Mouse (Mus musculus): Measurements from ENCODE around the gene Hdac10. TPM values are rescaled to one million over a fixed set of nuclear protein-coding genes. Genes with fewer than 3 reads are reported as not detected.
A peak's percentile ranks its signal among the peaks of the same experiment; 100 is the strongest.

Gene Hdac10
- polyA plus RNA-seq, 1 experiment from 2014 or later, result 10.7 TPM

DNA sequence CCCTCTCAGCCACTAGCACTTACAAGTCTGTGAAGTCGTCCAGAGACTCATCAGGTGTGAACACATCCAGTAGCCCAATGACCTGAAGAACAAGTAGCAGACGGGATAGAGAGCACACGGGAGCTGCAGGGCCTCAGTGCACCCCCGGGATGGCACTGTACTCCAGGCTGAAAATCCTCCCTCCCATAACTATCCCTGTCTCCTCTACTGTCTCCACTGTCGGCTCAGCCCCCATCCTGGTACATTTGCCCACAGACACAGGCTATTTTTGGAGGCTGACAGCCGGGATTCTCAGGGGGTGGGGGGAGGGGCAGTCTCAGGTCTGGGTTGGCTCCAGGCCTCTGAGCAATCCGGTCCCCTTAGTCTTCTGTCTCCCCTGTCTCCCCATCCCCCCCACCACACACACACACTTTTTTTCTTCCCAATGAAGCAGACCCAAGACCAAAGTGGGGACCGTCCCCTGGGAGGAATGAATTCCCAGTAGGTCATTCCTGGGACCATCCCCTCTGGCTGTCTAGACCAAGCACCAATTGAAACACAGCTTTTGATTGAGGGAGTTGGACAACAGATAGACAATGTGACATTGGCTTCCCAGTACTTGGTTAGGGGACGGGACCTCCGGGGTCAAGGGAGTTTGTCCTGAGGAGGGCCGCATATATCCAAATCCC lies 9.0 kb upstream of the Hdac10 start:
- Histone ChIP-seq H3K4me3 (ENCODE audit: low read depth, low read length) (no peak overlapping the region), H3K27ac (replicated peaks) (no peak overlapping the region), H3K36me3 (ENCODE audit: control insufficient read depth, insufficient read depth, low read length) (no peaks in the 10 kb centered on the region), H3K9ac (ENCODE audit: low read length) (no peak overlapping the region), H3K9me3 (ENCODE audit: control insufficient read depth, low read length) (no peaks in the 10 kb centered on the region), H3K4me1 (replicated peaks; ENCODE audit: control insufficient read depth, insufficient read depth) (no peaks in the 10 kb centered on the region), H3K4me2 (replicated peaks; ENCODE audit: low read depth) (no peak overlapping the region), H3K27me3 (ENCODE audit: control insufficient read depth, insufficient read depth, low read length) (peaks cover 5% of the 10 kb centered on the region)
- TF ChIP-seq CTCF (IDR thresholded peaks at IDR 0.05; ENCODE audit: low read depth) (no peak), EP300 (optimal IDR thresholded peaks at IDR 0.05) (no peak)
- DNase-seq (ENCODE audit: low spot score) (no peak), ATAC-seq (ENCODE audit: low FRiP score, low TSS enrichment) (no peak)
- 70% methylated on average over 11 of the region's 11 CpGs for WGBS

- Histone ChIP-seq H3K4me2 (replicated peaks; ENCODE audit: low read depth) (no peak overlapping the region), H3K4me3 (ENCODE audit: low read depth, low read length) (no peak overlapping the region), H3K36me3 (ENCODE audit: control insufficient read depth, insufficient read depth, low read length) (no peaks in the 10 kb centered on the region), H3K4me1 (replicated peaks; ENCODE audit: control insufficient read depth, insufficient read depth) (no peaks in the 10 kb centered on the region), H3K27ac (replicated peaks) (no peak overlapping the region), H3K9ac (ENCODE audit: low read length) (no peak overlapping the region), H3K27me3 (ENCODE audit: control insufficient read depth, insufficient read depth, low read length) (peaks cover 5% of the 10 kb centered on the region), H3K9me3 (ENCODE audit: control insufficient read depth, low read length) (no peaks in the 10 kb centered on the region)
- DNase-seq (ENCODE audit: low spot score) (no peak), ATAC-seq (ENCODE audit: low FRiP score, low TSS enrichment) (no peak)
- WGBS, result 97% methylated on average over 5 of the region's 5 CpGs
- TF ChIP-seq CTCF (IDR thresholded peaks at IDR 0.05; ENCODE audit: low read depth) (no peak), EP300 (optimal IDR thresholded peaks at IDR 0.05) (no peak)
Measured at GRCm38 (mm10) chr15:89136461-89137155, 8.1 kb upstream of the Hdac10 start.

DNA sequence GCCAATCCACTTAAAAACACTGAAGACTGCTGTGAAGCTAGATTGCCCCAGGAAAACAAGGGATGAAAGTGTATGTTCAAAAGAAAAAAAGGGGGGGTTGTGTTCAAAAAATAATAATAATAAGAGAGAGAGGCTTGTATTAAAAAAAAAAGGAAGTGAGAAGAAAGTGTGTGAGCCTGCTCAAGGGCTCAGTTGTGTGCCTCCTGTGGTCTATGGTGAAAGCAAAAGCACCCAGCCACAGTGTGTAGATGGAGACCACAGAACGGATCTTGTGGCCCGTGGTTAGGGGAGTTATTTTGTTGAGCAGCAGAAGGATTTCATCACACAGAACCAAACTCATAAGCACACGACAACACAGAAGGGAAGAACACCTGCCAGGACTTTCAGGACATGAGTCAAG lies 2.8 kb upstream of the Hdac10 start:
- Histone ChIP-seq H3K27me3 (ENCODE audit: control insufficient read depth, insufficient read depth, low read length) (no peaks in the 10 kb centered on the region), H3K9me3 (ENCODE audit: control insufficient read depth, low read length) (no peaks in the 10 kb centered on the region), H3K27ac (replicated peaks) (no peak overlapping the region), H3K4me2 (replicated peaks; ENCODE audit: low read depth) (no peak overlapping the region), H3K4me1 (replicated peaks; ENCODE audit: control insufficient read depth, insufficient read depth) (peaks cover 9% of the 10 kb centered on the region; the same call in 1 of the 2 replicates), H3K4me3 (ENCODE audit: low read depth, low read length) (no peak overlapping the region), H3K36me3 (ENCODE audit: control insufficient read depth, insufficient read depth, low read length) (no peaks in the 10 kb centered on the region), H3K9ac (ENCODE audit: low read length) (no peak overlapping the region)
- TF ChIP-seq CTCF (IDR thresholded peaks at IDR 0.05; ENCODE audit: low read depth) (no peak), EP300 (optimal IDR thresholded peaks at IDR 0.05) (no peak)
- DNase-seq (ENCODE audit: low spot score) (no peak), ATAC-seq (ENCODE audit: low FRiP score, low TSS enrichment) (no peak)
- WGBS, result 82% methylated on average over 3 of the region's 3 CpGs

GRCm38 (mm10) chr15:89130245-89130644 lies 1.7 kb upstream of the Hdac10 start:
- no peaks in the 10 kb centered on the region for H3K9me3 ChIP-seq (ENCODE audit: control insufficient read depth, low read length)
- H3K9ac ChIP-seq (ENCODE audit: low read length), result no peak overlapping the region
- H3K4me2 ChIP-seq (replicated peaks; ENCODE audit: low read depth), result no peak overlapping the region
- TF ChIP-seq CTCF (IDR thresholded peaks at IDR 0.05; ENCODE audit: low read depth) (no peak), EP300 (optimal IDR thresholded peaks at IDR 0.05) (no peak)
- H3K36me3 ChIP-seq (ENCODE audit: control insufficient read depth, insufficient read depth, low read length), result no peaks in the 10 kb centered on the region
- no peak overlapping the region for H3K27ac ChIP-seq (replicated peaks)
- peaks cover 9% of the 10 kb centered on the region; the same call in 1 of the 2 replicates for H3K4me1 ChIP-seq (replicated peaks; ENCODE audit: control insufficient read depth, insufficient read depth)
- no peaks in the 10 kb centered on the region for H3K27me3 ChIP-seq (ENCODE audit: control insufficient read depth, insufficient read depth, low read length)
- no peak overlapping the region for H3K4me3 ChIP-seq (ENCODE audit: low read depth, low read length)
- ATAC-seq (ENCODE audit: low FRiP score, low TSS enrichment) (no peak), DNase-seq (ENCODE audit: low spot score) (no peak)

DNA sequence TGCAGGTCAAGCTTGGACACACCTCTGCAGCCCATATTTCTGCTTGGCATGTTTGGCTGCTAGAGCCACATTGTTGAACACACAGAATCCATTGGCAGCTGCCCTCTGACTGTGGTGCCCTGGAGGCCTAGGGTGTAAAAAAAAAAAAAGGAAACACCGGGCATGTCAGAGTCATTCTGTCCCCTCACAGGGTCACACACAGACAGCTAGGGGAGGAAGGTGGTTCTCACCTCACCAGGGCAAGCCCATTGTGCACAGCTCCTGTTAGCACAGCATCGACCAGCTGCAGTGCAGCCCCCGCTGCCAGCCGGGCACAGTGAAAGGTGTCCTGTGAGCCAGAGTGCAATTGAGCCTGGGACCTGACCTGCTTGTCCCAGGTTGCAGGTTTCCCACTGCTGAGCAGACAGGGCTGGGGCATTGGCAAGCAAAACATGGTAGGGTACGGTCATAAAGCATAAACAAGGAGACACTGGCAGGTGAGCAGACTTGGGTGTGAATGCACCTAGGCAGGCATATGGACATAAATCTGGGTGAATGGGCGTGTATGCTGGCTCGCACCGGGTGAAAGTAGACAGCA lies 1.0 kb downstream of the Hdac10 start:
- DNase-seq (ENCODE audit: low spot score), result no peak
- no peak for ATAC-seq (ENCODE audit: low FRiP score, low TSS enrichment)
- no peaks in the 10 kb centered on the region for H3K36me3 ChIP-seq (ENCODE audit: control insufficient read depth, insufficient read depth, low read length)
- no peaks in the 10 kb centered on the region for H3K27me3 ChIP-seq (ENCODE audit: control insufficient read depth, insufficient read depth, low read length)
- no peak overlapping the region for H3K27ac ChIP-seq (replicated peaks)
- peak overlapping the region; percentile 74 for H3K9ac ChIP-seq (ENCODE audit: low read length)
- H3K4me2 ChIP-seq (replicated peaks; ENCODE audit: low read depth), result peak overlapping the region; percentile 61
- H3K4me1 ChIP-seq (replicated peaks; ENCODE audit: control insufficient read depth, insufficient read depth), result peaks cover 9% of the 10 kb centered on the region; the same call in 1 of the 2 replicates
- 82% methylated on average over 8 of the region's 8 CpGs for WGBS
- peak overlapping the region; percentile 64 for H3K4me3 ChIP-seq (ENCODE audit: low read depth, low read length)
- TF ChIP-seq CTCF (IDR thresholded peaks at IDR 0.05; ENCODE audit: low read depth) (no peak), EP300 (optimal IDR thresholded peaks at IDR 0.05) (no peak)
- H3K9me3 ChIP-seq (ENCODE audit: control insufficient read depth, low read length), result no peaks in the 10 kb centered on the region

GRCm38 (mm10) chr15:89126622-89127021 lies 1.9 kb downstream of the Hdac10 start:
- Histone ChIP-seq H3K27ac (replicated peaks) (no peak overlapping the region), H3K4me3 (ENCODE audit: low read depth, low read length) (no peak overlapping the region), H3K9me3 (ENCODE audit: control insufficient read depth, low read length) (no peaks in the 10 kb centered on the region), H3K27me3 (ENCODE audit: control insufficient read depth, insufficient read depth, low read length) (no peaks in the 10 kb centered on the region), H3K36me3 (ENCODE audit: control insufficient read depth, insufficient read depth, low read length) (no peaks in the 10 kb centered on the region), H3K4me1 (replicated peaks; ENCODE audit: control insufficient read depth, insufficient read depth) (peaks cover 11% of the 10 kb centered on the region; the same call in 1 of the 2 replicates), H3K4me2 (replicated peaks; ENCODE audit: low read depth) (no peak overlapping the region), H3K9ac (ENCODE audit: low read length) (no peak overlapping the region)
- ATAC-seq (ENCODE audit: low FRiP score, low TSS enrichment) (no peak), DNase-seq (ENCODE audit: low spot score) (no peak)
- 91% methylated on average over 8 of the region's 8 CpGs for WGBS
- TF ChIP-seq EP300 (optimal IDR thresholded peaks at IDR 0.05) (no peak), CTCF (IDR thresholded peaks at IDR 0.05; ENCODE audit: low read depth) (no peak)

Data from stomach, postnatal 0 days (tissue).